Mouse (Mus musculus) frontal cortex, adult (tissue): ENCODE measurements around the gene Cpt1c.

Source experiments
- ATAC-seq: cut with Nextera tagmentation; 2 replicates; pipeline ENCODE4 v1.9.2; 2017; ENCODE audit warnings: mild to moderate bottlenecking, moderate library complexity, mixed read lengths; ENCODE audit not compliant: low TSS enrichment

Cpt1c gene

GRCm38 (mm10) chr7:44962831-44963230 lies 11.8 kb downstream of the Cpt1c start:
- ATAC-seq: no peak

GRCm38 (mm10) chr7:44962337-44962736 lies 12.3 kb downstream of the Cpt1c start:
- no peak for ATAC-seq

- ATAC-seq: no peak
These were observed 14.1 kb downstream of the Cpt1c start for GRCm38 (mm10) chr7:44960512-44960910.

GRCm38 (mm10) chr7:44959874-44960511 lies 14.7 kb downstream of the Cpt1c start:
- ATAC-seq: no peak

GRCm38 (mm10) chr7:44959281-44959680 lies 15.4 kb downstream of the Cpt1c start:
- ATAC-seq: no peak

- no peak for ATAC-seq
These were observed 16.4 kb downstream of the Cpt1c start for GRCm38 (mm10) chr7:44958208-44958607.

GRCm38 (mm10) chr7:44957183-44957835 lies 17.3 kb downstream of the Cpt1c start:
- ATAC-seq: no peak

- ATAC-seq: no peak
These were observed 18.4 kb downstream of the Cpt1c start for GRCm38 (mm10) chr7:44956266-44956665.

GRCm38 (mm10) chr7:44955628-44956027 lies 19.0 kb downstream of the Cpt1c start:
- ATAC-seq: no peak

GRCm38 (mm10) chr7:44954091-44954885 lies 20.4 kb downstream of the Cpt1c start:
- ATAC-seq: no peak

- ATAC-seq: no peak
These were observed 21.1 kb downstream of the Cpt1c start for GRCm38 (mm10) chr7:44953561-44953960.

- peak; percentile 53 for ATAC-seq
These were observed 21.9 kb downstream of the Cpt1c start for GRCm38 (mm10) chr7:44952611-44953306.

- peak; percentile 24; the same call in 1 of the 2 replicates for ATAC-seq
These were observed 22.7 kb downstream of the Cpt1c start for GRCm38 (mm10) chr7:44951960-44952359.

GRCm38 (mm10) chr7:44949922-44950321 lies 24.7 kb downstream of the Cpt1c start:
- ATAC-seq: peak; percentile 61; the same call in 1 of the 2 replicates

GRCm38 (mm10) chr7:44942904-44943303 lies 31.7 kb downstream of the Cpt1c start, which contains the start of gene Tsks:
Gene Tsks, plus strand, starts transcription at chr7:44943204.
- ATAC-seq: no peak

- ATAC-seq: no peak
These were observed 36.0 kb downstream of the Cpt1c start for GRCm38 (mm10) chr7:44938680-44939079.

GRCm38 (mm10) chr7:44929204-44930151 lies 45.2 kb downstream of the Cpt1c start, which contains the start of gene Ap2a1:
Gene Ap2a1, minus strand, starts transcription at chr7:44929496.
- peak; percentile 94 for ATAC-seq

GRCm38 (mm10) chr7:44928570-44928969 lies 46.1 kb downstream of the Cpt1c start:
- no peak for ATAC-seq

GRCm38 (mm10) chr7:44925468-44925867 lies 49.2 kb downstream of the Cpt1c start:
- ATAC-seq: no peak

- ATAC-seq: no peak
These were observed 52.1 kb downstream of the Cpt1c start for GRCm38 (mm10) chr7:44922530-44922929.

- no peak for ATAC-seq
These were observed 55.5 kb downstream of the Cpt1c start for GRCm38 (mm10) chr7:44919127-44919526.
